Mouse (Mus musculus): Measurements from ENCODE around the gene Depdc1b.

GRCm38 (mm10) chr13:108326351-108326750 is 10.2 kb downstream of the Depdc1b start:
- no peak for TF ChIP-seq CTCF (IDR thresholded peaks at IDR 0.05; ENCODE audit: control insufficient read depth, insufficient read depth, insufficient read length)
- TF ChIP-seq MYOG (IDR thresholded peaks at IDR 0.05; ENCODE audit: control insufficient read depth, extremely low read depth, insufficient read length): no peak
- no peak for TF ChIP-seq MAX (IDR thresholded peaks at IDR 0.05)
- no peak for TF ChIP-seq USF1 (IDR thresholded peaks at IDR 0.05; ENCODE audit: low read depth)
